Mouse (Mus musculus) lung, postnatal 0 days (tissue): ENCODE data around the gene Pmel.

Experiments
- CTCF ChIP-seq: IDR thresholded peaks from 2 replicates; pipeline ENCODE4 v1.5.1; 2016; ENCODE audit warnings: antibody characterized with exemption, mild to moderate bottlenecking
- EP300 ChIP-seq: IDR thresholded peaks from 2 replicates; pipeline ENCODE4 v1.6.1; 2016; ENCODE audit warnings: antibody characterized with exemption, mild to moderate bottlenecking, control low read depth

DNA sequence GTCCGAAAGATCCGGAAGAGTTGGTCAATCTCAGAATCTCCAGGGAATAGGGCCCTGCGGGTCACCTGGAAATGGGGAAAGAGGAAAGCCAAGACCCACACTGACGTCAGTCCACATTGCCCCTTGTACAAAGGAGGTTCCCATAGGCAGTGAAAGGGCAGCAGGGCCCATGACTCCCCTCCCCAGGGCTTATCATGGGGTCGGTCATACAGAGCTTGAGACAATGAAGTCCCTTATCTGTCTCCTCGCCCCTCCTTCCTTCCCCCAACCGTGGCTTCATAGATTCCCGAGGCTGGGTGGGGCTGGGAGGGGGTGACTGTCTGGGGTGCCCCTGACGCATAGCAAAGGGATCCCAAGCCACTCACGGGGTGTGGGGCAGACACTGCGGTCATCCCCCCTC is 4.4 kb upstream of the Pmel start:
- TF ChIP-seq CTCF (no peak), EP300 (no peak)
